Mouse (Mus musculus): ENCODE data around the gene Adamts14. TPM values are rescaled to one million over a fixed set of nuclear protein-coding genes. Genes with fewer than 3 reads are reported as not detected.

Adamts14 gene
- polyA plus RNA-seq, 1 experiment from 2014 or later: 0.13 TPM

- Histone ChIP-seq H3K27me3 (replicated peaks; ENCODE audit: control insufficient read depth, insufficient read depth, low read length) (no peaks in the 10 kb centered on the region), H3K9me3 (replicated peaks; ENCODE audit: control insufficient read depth, low read length) (no peaks in the 10 kb centered on the region), H3K36me3 (ENCODE audit: control insufficient read depth, insufficient read depth, low read length) (no peaks in the 10 kb centered on the region), H3K4me2 (ENCODE audit: low read length) (no peak overlapping the region), H3K27ac (ENCODE audit: low read depth, low read length) (no peak overlapping the region), H3K4me3 (ENCODE audit: low read depth, low read length) (no peak overlapping the region), H3K9ac (ENCODE audit: low read length) (no peak overlapping the region), H3K4me1 (ENCODE audit: control insufficient read depth, insufficient read depth, low read length) (no peaks in the 10 kb centered on the region)
- WGBS: 80% methylated on average over 4 of the region's 4 CpGs
- ATAC-seq: no peak
- DNase-seq (ENCODE audit: low spot score): no peak
These were observed 100.7 kb downstream of the Adamts14 start for GRCm38 (mm10) chr10:61172496-61172895.

GRCm38 (mm10) chr10:61171654-61172053, 101.6 kb downstream of the Adamts14 start, which contains the start of gene Tbata:
Tbata (plus strand) TSS chr10:61171954.
- Histone ChIP-seq H3K9ac (ENCODE audit: low read length) (no peak within 1 kb of the TSS), H3K4me1 (ENCODE audit: control insufficient read depth, insufficient read depth, low read length) (no peaks in the 10 kb centered on the region), H3K36me3 (ENCODE audit: control insufficient read depth, insufficient read depth, low read length) (no peaks in the 10 kb centered on the region), H3K27ac (ENCODE audit: low read depth, low read length) (no peak within 1 kb of the TSS), H3K9me3 (replicated peaks; ENCODE audit: control insufficient read depth, low read length) (no peaks in the 10 kb centered on the region), H3K4me3 (ENCODE audit: low read depth, low read length) (no peak within 1 kb of the TSS), H3K27me3 (replicated peaks; ENCODE audit: control insufficient read depth, insufficient read depth, low read length) (no peaks in the 10 kb centered on the region), H3K4me2 (ENCODE audit: low read length) (no peak within 1 kb of the TSS)
- ATAC-seq: no peak
- DNase-seq (ENCODE audit: low spot score): no peak
- 73% methylated on average over 3 of the region's 3 CpGs for WGBS

- Histone ChIP-seq H3K36me3 (ENCODE audit: control insufficient read depth, insufficient read depth, low read length) (no peaks in the 10 kb centered on the region), H3K9me3 (replicated peaks; ENCODE audit: control insufficient read depth, low read length) (no peaks in the 10 kb centered on the region), H3K9ac (ENCODE audit: low read length) (no peak overlapping the region), H3K4me3 (ENCODE audit: low read depth, low read length) (no peak overlapping the region), H3K27me3 (replicated peaks; ENCODE audit: control insufficient read depth, insufficient read depth, low read length) (no peaks in the 10 kb centered on the region), H3K27ac (ENCODE audit: low read depth, low read length) (no peak overlapping the region), H3K4me2 (ENCODE audit: low read length) (no peak overlapping the region), H3K4me1 (ENCODE audit: control insufficient read depth, insufficient read depth, low read length) (no peaks in the 10 kb centered on the region)
- 55% methylated on average over 2 of the region's 2 CpGs for WGBS
- DNase-seq (ENCODE audit: low spot score) (no peak), ATAC-seq (no peak)
These were observed 104.8 kb downstream of the Adamts14 start for GRCm38 (mm10) chr10:61168393-61168792.

GRCm38 (mm10) chr10:61167333-61168096, 105.7 kb downstream of the Adamts14 start:
- Histone ChIP-seq H3K4me3 (ENCODE audit: low read depth, low read length) (no peak overlapping the region), H3K4me1 (ENCODE audit: control insufficient read depth, insufficient read depth, low read length) (no peaks in the 10 kb centered on the region), H3K36me3 (ENCODE audit: control insufficient read depth, insufficient read depth, low read length) (no peaks in the 10 kb centered on the region), H3K27ac (ENCODE audit: low read depth, low read length) (no peak overlapping the region), H3K27me3 (replicated peaks; ENCODE audit: control insufficient read depth, insufficient read depth, low read length) (no peaks in the 10 kb centered on the region), H3K9ac (ENCODE audit: low read length) (no peak overlapping the region), H3K9me3 (replicated peaks; ENCODE audit: control insufficient read depth, low read length) (no peaks in the 10 kb centered on the region), H3K4me2 (ENCODE audit: low read length) (no peak overlapping the region)
- DNase-seq (ENCODE audit: low spot score) (no peak), ATAC-seq (no peak)
- 71% methylated on average over 9 of the region's 9 CpGs for WGBS

- Histone ChIP-seq H3K9me3 (replicated peaks; ENCODE audit: control insufficient read depth, low read length) (no peaks in the 10 kb centered on the region), H3K36me3 (ENCODE audit: control insufficient read depth, insufficient read depth, low read length) (no peaks in the 10 kb centered on the region), H3K9ac (ENCODE audit: low read length) (no peak overlapping the region), H3K27ac (ENCODE audit: low read depth, low read length) (no peak overlapping the region), H3K4me1 (ENCODE audit: control insufficient read depth, insufficient read depth, low read length) (no peaks in the 10 kb centered on the region), H3K27me3 (replicated peaks; ENCODE audit: control insufficient read depth, insufficient read depth, low read length) (no peaks in the 10 kb centered on the region), H3K4me2 (ENCODE audit: low read length) (no peak overlapping the region), H3K4me3 (ENCODE audit: low read depth, low read length) (no peak overlapping the region)
- no peak for ATAC-seq
- no peak for DNase-seq (ENCODE audit: low spot score)
- 78% methylated on average over 3 of the region's 3 CpGs for WGBS
These were observed 110.9 kb downstream of the Adamts14 start for GRCm38 (mm10) chr10:61162366-61162765.

- Histone ChIP-seq H3K27me3 (replicated peaks; ENCODE audit: control insufficient read depth, insufficient read depth, low read length) (no peaks in the 10 kb centered on the region), H3K27ac (ENCODE audit: low read depth, low read length) (no peak overlapping the region), H3K4me2 (ENCODE audit: low read length) (no peak overlapping the region), H3K36me3 (ENCODE audit: control insufficient read depth, insufficient read depth, low read length) (no peaks in the 10 kb centered on the region), H3K9me3 (replicated peaks; ENCODE audit: control insufficient read depth, low read length) (no peaks in the 10 kb centered on the region), H3K4me1 (ENCODE audit: control insufficient read depth, insufficient read depth, low read length) (no peaks in the 10 kb centered on the region), H3K9ac (ENCODE audit: low read length) (no peak overlapping the region), H3K4me3 (ENCODE audit: low read depth, low read length) (no peak overlapping the region)
- 84% methylated on average over 4 of the region's 4 CpGs for WGBS
- no peak for ATAC-seq
- DNase-seq (ENCODE audit: low spot score): no peak
These were observed 112.6 kb downstream of the Adamts14 start for GRCm38 (mm10) chr10:61160671-61161070.

- no peaks in the 10 kb centered on the region for H3K4me1 ChIP-seq (ENCODE audit: control insufficient read depth, insufficient read depth, low read length)
- 88% methylated on average over 7 of the region's 7 CpGs for WGBS
- no peak for ATAC-seq
- no peaks in the 10 kb centered on the region for H3K9me3 ChIP-seq (replicated peaks; ENCODE audit: control insufficient read depth, low read length)
- H3K9ac ChIP-seq (ENCODE audit: low read length): no peak overlapping the region
- H3K4me3 ChIP-seq (ENCODE audit: low read depth, low read length): no peak overlapping the region
- DNase-seq (ENCODE audit: low spot score): no peak
- H3K27me3 ChIP-seq (replicated peaks; ENCODE audit: control insufficient read depth, insufficient read depth, low read length): no peaks in the 10 kb centered on the region
- H3K36me3 ChIP-seq (ENCODE audit: control insufficient read depth, insufficient read depth, low read length): no peaks in the 10 kb centered on the region
- no peak overlapping the region for H3K27ac ChIP-seq (ENCODE audit: low read depth, low read length)
- no peak overlapping the region for H3K4me2 ChIP-seq (ENCODE audit: low read length)
These were observed 113.1 kb downstream of the Adamts14 start for GRCm38 (mm10) chr10:61160089-61160488.

GRCm38 (mm10) chr10:61158594-61158993, 114.6 kb downstream of the Adamts14 start:
- H3K27ac ChIP-seq (ENCODE audit: low read depth, low read length): no peak overlapping the region
- H3K9me3 ChIP-seq (replicated peaks; ENCODE audit: control insufficient read depth, low read length): no peaks in the 10 kb centered on the region
- no peaks in the 10 kb centered on the region for H3K27me3 ChIP-seq (replicated peaks; ENCODE audit: control insufficient read depth, insufficient read depth, low read length)
- H3K36me3 ChIP-seq (ENCODE audit: control insufficient read depth, insufficient read depth, low read length): no peaks in the 10 kb centered on the region
- no peak overlapping the region for H3K9ac ChIP-seq (ENCODE audit: low read length)
- H3K4me2 ChIP-seq (ENCODE audit: low read length): no peak overlapping the region
- ATAC-seq (no peak), DNase-seq (ENCODE audit: low spot score) (no peak)
- WGBS: 95% methylated on average over 3 of the region's 3 CpGs
- no peaks in the 10 kb centered on the region for H3K4me1 ChIP-seq (ENCODE audit: control insufficient read depth, insufficient read depth, low read length)
- H3K4me3 ChIP-seq (ENCODE audit: low read depth, low read length): no peak overlapping the region

- no peak overlapping the region for H3K9ac ChIP-seq (ENCODE audit: low read length)
These were observed 116.8 kb downstream of the Adamts14 start for GRCm38 (mm10) chr10:61156453-61156852.

More at GRCm38 (mm10) chr10:61156453-61156852, 116.8 kb downstream of the Adamts14 start:
- H3K4me2 ChIP-seq (ENCODE audit: low read length): no peak overlapping the region
- no peak overlapping the region for H3K27ac ChIP-seq (ENCODE audit: low read depth, low read length)
- ATAC-seq (no peak), DNase-seq (ENCODE audit: low spot score) (no peak)
- WGBS: 93% methylated on average over 2 of the region's 2 CpGs
- no peaks in the 10 kb centered on the region for H3K27me3 ChIP-seq (replicated peaks; ENCODE audit: control insufficient read depth, insufficient read depth, low read length)
- H3K36me3 ChIP-seq (ENCODE audit: control insufficient read depth, insufficient read depth, low read length): no peaks in the 10 kb centered on the region
- no peaks in the 10 kb centered on the region for H3K9me3 ChIP-seq (replicated peaks; ENCODE audit: control insufficient read depth, low read length)
- H3K4me1 ChIP-seq (ENCODE audit: control insufficient read depth, insufficient read depth, low read length): no peaks in the 10 kb centered on the region
- H3K4me3 ChIP-seq (ENCODE audit: low read depth, low read length): no peak overlapping the region

All from forebrain, embryonic 14.5 days (tissue).